Mouse (Mus musculus): ENCODE results near the gene Slc25a14. TPM values are rescaled to one million over a fixed set of nuclear protein-coding genes. Genes with fewer than 3 reads are reported as not detected.

Gene Slc25a14
- polyA plus RNA-seq (2015; fragmentation: Nextera tagmentation; extraction: Ambion mirVana) = 8.4 and 9.0 TPM in 2 replicates

- no peaks in the 10 kb centered on the region for H3K36me3 ChIP-seq
- H3K4me3 ChIP-seq = peak within 1 kb of the TSS; percentile 69
- no peaks in the 10 kb centered on the region for H3K9me3 ChIP-seq
- WGBS = 9% methylated on average over 38 of the region's 38 CpGs
- ATAC-seq (ENCODE audit: extremely low read depth, insufficient number of reproducible peaks, low FRiP score, low TSS enrichment) = peak; percentile 77; the same call in 1 of the 2 replicates
- no peaks in the 10 kb centered on the region for H3K27me3 ChIP-seq (replicated peaks)
- peak within 1 kb of the TSS; percentile 80 for H3K27ac ChIP-seq (replicated peaks)
- H3K9ac ChIP-seq = peak within 1 kb of the TSS; percentile 77
- no peaks in the 10 kb centered on the region for H3K4me1 ChIP-seq
- H3K4me2 ChIP-seq = peak within 1 kb of the TSS; percentile 73
Measured at GRCm38 (mm10) chrX:48623379-48624053, at the start of gene Slc25a14. Slc25a14 (plus strand) TSS chrX:48623413.

- Histone ChIP-seq H3K36me3 (peaks cover 45% of the 10 kb centered on the region), H3K27ac (replicated peaks) (no peak overlapping the region), H3K9me3 (no peaks in the 10 kb centered on the region), H3K4me1 (no peaks in the 10 kb centered on the region), H3K9ac (no peak overlapping the region), H3K27me3 (replicated peaks) (no peaks in the 10 kb centered on the region), H3K4me3 (no peak overlapping the region), H3K4me2 (no peak overlapping the region)
- no peak for ATAC-seq (ENCODE audit: extremely low read depth, insufficient number of reproducible peaks, low FRiP score, low TSS enrichment)
Measured at GRCm38 (mm10) chrX:48583332-48583731, 39.9 kb upstream of the Slc25a14 start.

GRCm38 (mm10) chrX:48593721-48594098, 29.5 kb upstream of the Slc25a14 start:
- Histone ChIP-seq H3K9ac (peak overlapping the region; percentile 88), H3K4me1 (peaks cover 6% of the 10 kb centered on the region), H3K36me3 (peaks cover 29% of the 10 kb centered on the region), H3K4me3 (peak overlapping the region; percentile 72), H3K27ac (replicated peaks) (peak overlapping the region; percentile 87), H3K4me2 (peak overlapping the region; percentile 69), H3K27me3 (replicated peaks) (no peaks in the 10 kb centered on the region), H3K9me3 (no peaks in the 10 kb centered on the region)
- WGBS = 16% methylated on average over 11 of the region's 15 CpGs
- ATAC-seq (ENCODE audit: extremely low read depth, insufficient number of reproducible peaks, low FRiP score, low TSS enrichment) = no peak

GRCm38 (mm10) chrX:48594099-48594760, 29.0 kb upstream of the Slc25a14 start, which contains the start of gene Zfp280c:
Zfp280c (minus strand) TSS chrX:48594504.
- Histone ChIP-seq H3K36me3 (peaks cover 24% of the 10 kb centered on the region), H3K27ac (replicated peaks) (peak within 1 kb of the TSS; percentile 87), H3K4me3 (peak within 1 kb of the TSS; percentile 72), H3K4me1 (peaks cover 6% of the 10 kb centered on the region), H3K9me3 (no peaks in the 10 kb centered on the region), H3K27me3 (replicated peaks) (no peaks in the 10 kb centered on the region), H3K9ac (peak within 1 kb of the TSS; percentile 88), H3K4me2 (peak within 1 kb of the TSS; percentile 69)
- 8% methylated on average over 42 of the region's 45 CpGs for WGBS
- ATAC-seq (ENCODE audit: extremely low read depth, insufficient number of reproducible peaks, low FRiP score, low TSS enrichment) = peak; percentile 68

GRCm38 (mm10) chrX:48596053-48596452, 27.2 kb upstream of the Slc25a14 start:
- no peak overlapping the region for H3K27ac ChIP-seq (replicated peaks)

GRCm38 (mm10) chrX:48596906-48597305, 26.3 kb upstream of the Slc25a14 start:
- H3K36me3 ChIP-seq = peaks cover 2% of the 10 kb centered on the region; the same call in 1 of the 2 replicates
- no peaks in the 10 kb centered on the region for H3K9me3 ChIP-seq
- 60% methylated on average over 5 of the region's 5 CpGs for WGBS
- H3K27me3 ChIP-seq (replicated peaks) = no peaks in the 10 kb centered on the region
- H3K4me2 ChIP-seq = no peak overlapping the region
- H3K27ac ChIP-seq (replicated peaks) = no peak overlapping the region
- H3K9ac ChIP-seq = no peak overlapping the region
- no peak overlapping the region for H3K4me3 ChIP-seq
- H3K4me1 ChIP-seq = peaks cover 6% of the 10 kb centered on the region
- no peak for ATAC-seq (ENCODE audit: extremely low read depth, insufficient number of reproducible peaks, low FRiP score, low TSS enrichment)

More at GRCm38 (mm10) chrX:48596053-48596452, 27.2 kb upstream of the Slc25a14 start:
- H3K4me1 ChIP-seq = peaks cover 6% of the 10 kb centered on the region
- peaks cover 9% of the 10 kb centered on the region for H3K36me3 ChIP-seq
- H3K27me3 ChIP-seq (replicated peaks) = no peaks in the 10 kb centered on the region
- no peak overlapping the region for H3K4me3 ChIP-seq
- H3K4me2 ChIP-seq = no peak overlapping the region
- no peak overlapping the region for H3K9ac ChIP-seq
- no peaks in the 10 kb centered on the region for H3K9me3 ChIP-seq
- ATAC-seq (ENCODE audit: extremely low read depth, insufficient number of reproducible peaks, low FRiP score, low TSS enrichment) = no peak
- 72% methylated on average over 9 of the region's 9 CpGs for WGBS

GRCm38 (mm10) chrX:48604872-48605271, 18.3 kb upstream of the Slc25a14 start:
- no peak for ATAC-seq (ENCODE audit: extremely low read depth, insufficient number of reproducible peaks, low FRiP score, low TSS enrichment)
- 42% methylated on average over 2 of the region's 2 CpGs for WGBS
- no peaks in the 10 kb centered on the region for H3K4me1 ChIP-seq
- H3K36me3 ChIP-seq = no peaks in the 10 kb centered on the region
- no peak overlapping the region for H3K4me3 ChIP-seq
- H3K9ac ChIP-seq = no peak overlapping the region
- no peak overlapping the region for H3K27ac ChIP-seq (replicated peaks)
- H3K9me3 ChIP-seq = no peaks in the 10 kb centered on the region
- H3K27me3 ChIP-seq (replicated peaks) = no peaks in the 10 kb centered on the region
- no peak overlapping the region for H3K4me2 ChIP-seq

- peak overlapping the region; percentile 80 for H3K27ac ChIP-seq (replicated peaks)
- WGBS = 16% methylated on average over 4 of the region's 4 CpGs
Measured at GRCm38 (mm10) chrX:48623049-48623378, 199 bp upstream of the Slc25a14 start.

GRCm38 (mm10) chrX:48624054-48624420, 824 bp downstream of the Slc25a14 start:
- H3K9me3 ChIP-seq = no peaks in the 10 kb centered on the region
- H3K36me3 ChIP-seq = no peaks in the 10 kb centered on the region
- H3K27ac ChIP-seq (replicated peaks) = peak overlapping the region; percentile 80; the same call in 1 of the 2 replicates
- peak overlapping the region; percentile 73 for H3K4me2 ChIP-seq
- no peaks in the 10 kb centered on the region for H3K27me3 ChIP-seq (replicated peaks)
- ATAC-seq (ENCODE audit: extremely low read depth, insufficient number of reproducible peaks, low FRiP score, low TSS enrichment) = no peak
- 16% methylated on average over 9 of the region's 9 CpGs for WGBS
- H3K4me3 ChIP-seq = peak overlapping the region; percentile 69
- H3K9ac ChIP-seq = peak overlapping the region; percentile 77
- no peaks in the 10 kb centered on the region for H3K4me1 ChIP-seq

More at GRCm38 (mm10) chrX:48623049-48623378, 199 bp upstream of the Slc25a14 start:
- Histone ChIP-seq H3K4me1 (no peaks in the 10 kb centered on the region), H3K4me2 (peak overlapping the region; percentile 73), H3K27me3 (replicated peaks) (no peaks in the 10 kb centered on the region), H3K36me3 (no peaks in the 10 kb centered on the region), H3K9me3 (no peaks in the 10 kb centered on the region), H3K9ac (peak overlapping the region; percentile 77), H3K4me3 (peak overlapping the region; percentile 69)
- ATAC-seq (ENCODE audit: extremely low read depth, insufficient number of reproducible peaks, low FRiP score, low TSS enrichment) = no peak

- H3K9ac ChIP-seq = no peak overlapping the region
- no peak overlapping the region for H3K4me3 ChIP-seq
- no peak for ATAC-seq (ENCODE audit: extremely low read depth, insufficient number of reproducible peaks, low FRiP score, low TSS enrichment)
- H3K4me1 ChIP-seq = no peaks in the 10 kb centered on the region
- no peak overlapping the region for H3K4me2 ChIP-seq
- H3K27me3 ChIP-seq (replicated peaks) = no peaks in the 10 kb centered on the region
- WGBS = 58% methylated on average over 2 of the region's 2 CpGs
- no peak overlapping the region for H3K27ac ChIP-seq (replicated peaks)
- peaks cover 11% of the 10 kb centered on the region; the same call in 1 of the 2 replicates for H3K36me3 ChIP-seq
- H3K9me3 ChIP-seq = no peaks in the 10 kb centered on the region
Measured at GRCm38 (mm10) chrX:48637032-48637431, 13.8 kb downstream of the Slc25a14 start.

GRCm38 (mm10) chrX:48644122-48644521, 20.9 kb downstream of the Slc25a14 start:
- H3K27ac ChIP-seq (replicated peaks) = no peak overlapping the region
- H3K9ac ChIP-seq = no peak overlapping the region
- H3K9me3 ChIP-seq = no peaks in the 10 kb centered on the region
- H3K36me3 ChIP-seq = no peaks in the 10 kb centered on the region
- H3K4me1 ChIP-seq = no peaks in the 10 kb centered on the region
- ATAC-seq (ENCODE audit: extremely low read depth, insufficient number of reproducible peaks, low FRiP score, low TSS enrichment) = no peak
- WGBS = 87% methylated on average over 2 of the region's 2 CpGs
- no peak overlapping the region for H3K4me3 ChIP-seq
- H3K4me2 ChIP-seq = no peak overlapping the region
- H3K27me3 ChIP-seq (replicated peaks) = no peaks in the 10 kb centered on the region

Data from heart, embryonic 13.5 days (tissue).